Mouse (Mus musculus): Measurements from ENCODE around the gene Grm1.

GRCm38 (mm10) chr10:10656621-10657020, 425.5 kb downstream of the Grm1 start:
- no peak for TF ChIP-seq POLR2A (IDR thresholded peaks at IDR 0.05; ENCODE audit: extremely low read depth, insufficient read depth, low read length)
- TF ChIP-seq CTCF (IDR thresholded peaks at IDR 0.05; ENCODE audit: low read depth, low read length): no peak
